Mouse (Mus musculus) ES-E14 (cell line): ENCODE measurements around the gene Kif23.

Source experiments
- HCFC1 ChIP-seq: IDR thresholded peaks from 2 replicates; pipeline ENCODE4 v1.6.1; 2012; ENCODE audit warnings: low read length, inconsistent platforms, borderline replicate concordance; ENCODE audit not compliant: insufficient read depth
- MAFK ChIP-seq: IDR thresholded peaks from 2 replicates; pipeline ENCODE4 v1.6.1; 2014; ENCODE audit warnings: mild to moderate bottlenecking, low read depth, low read length, inconsistent platforms; ENCODE audit not compliant: insufficient read depth
- ZNF384 ChIP-seq: IDR thresholded peaks from 2 replicates; pipeline ENCODE4 v1.6.1; 2012; ENCODE audit warnings: low read depth, low read length, inconsistent platforms

DNA sequence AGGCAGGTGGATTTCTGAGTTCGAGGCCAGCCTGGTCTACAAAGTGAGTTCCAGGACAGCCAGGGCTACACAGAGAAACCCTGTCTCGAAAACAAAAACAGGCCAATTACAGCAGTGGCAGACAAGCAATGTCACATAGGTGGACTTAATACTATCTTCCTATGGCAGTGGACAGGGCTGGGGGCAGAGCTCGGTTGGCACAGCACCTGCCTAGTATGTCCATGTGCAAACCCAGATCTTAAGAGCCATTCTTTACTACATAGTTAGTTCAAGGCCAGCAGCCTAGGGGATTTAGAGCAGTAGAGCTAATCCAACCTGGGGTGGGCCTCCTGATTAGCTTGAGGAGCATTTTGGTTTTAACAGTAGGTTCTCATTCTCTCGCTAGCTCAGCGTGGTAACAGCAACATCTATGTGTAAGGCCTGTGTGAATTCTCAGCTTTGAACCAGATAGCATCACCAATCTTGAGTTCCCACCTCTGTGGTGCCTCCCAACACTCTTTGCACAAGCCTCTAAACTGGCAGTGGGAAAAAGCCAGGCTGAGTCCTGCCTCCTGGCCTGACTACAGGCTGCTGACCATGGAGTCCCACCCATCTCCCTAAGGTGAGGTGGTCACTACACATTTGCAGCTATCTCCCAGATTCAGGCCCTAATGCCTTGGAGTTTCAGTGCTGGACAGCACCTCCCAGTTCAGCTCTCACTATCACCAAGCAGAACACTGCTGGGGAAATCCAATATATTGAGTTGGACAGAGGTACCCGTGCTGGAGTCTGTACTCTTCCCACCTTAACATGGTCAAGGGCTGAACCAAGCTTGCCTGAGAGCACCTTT lies 35.1 kb downstream of the Kif23 start:
- TF ChIP-seq HCFC1 (no peak), MAFK (no peak), ZNF384 (no peak)
